Mouse (Mus musculus) G1E (cell line): Measurements from ENCODE around the gene Chchd1.

Experiments
- CTCF ChIP-seq: IDR thresholded peaks from 2 replicates; pipeline ENCODE4 v1.5.1; 2012; ENCODE audit warnings: low read depth, low read length, inconsistent platforms, mixed read lengths
- GATA1 ChIP-seq: IDR thresholded peaks from 2 replicates; pipeline ENCODE4 v1.6.1; 2012; ENCODE audit warnings: borderline replicate concordance, low read length, inconsistent platforms, mixed read lengths
- GATA2 ChIP-seq: IDR thresholded peaks from 2 replicates; pipeline ENCODE4 v1.6.1; 2012; ENCODE audit warnings: low read depth, low read length, inconsistent platforms, borderline replicate concordance
- POLR2AphosphoS5 ChIP-seq: IDR thresholded peaks from 2 replicates; pipeline ENCODE4 v1.6.1; 2012; ENCODE audit warnings: low read depth, low read length, inconsistent platforms; ENCODE audit not compliant: insufficient replicate concordance
- TAL1 ChIP-seq: conservative IDR thresholded peaks from 2 replicates; pipeline ENCODE4 v1.6.1; 2012; ENCODE audit warnings: low read depth, low read length, inconsistent platforms, mixed read lengths

- TF ChIP-seq CTCF (peak; percentile 57), GATA1 (no peak), POLR2AphosphoS5 (no peak), TAL1 (no peak), GATA2 (no peak)
Observed at GRCm38 (mm10) chr14:20660827-20661660, 41.8 kb upstream of the Chchd1 start.
